Mouse (Mus musculus) intestine, embryonic 15.5 days (tissue): ENCODE measurements around the gene Lama5. TPM values are rescaled to one million over a fixed set of nuclear protein-coding genes. Genes with fewer than 3 reads are reported as not detected.

Experiments used
- ATAC-seq: fragments of 200-750 bp; cut with Nextera tagmentation; 2 replicates; pipeline ENCODE4 v1.8.0; 2017; ENCODE audit warnings: moderate TSS enrichment, moderate library complexity
- H3K27ac ChIP-seq: fragments of 300-500 bp; sonication (generic); 2 replicates; pipeline ENCODE4 v1.5.1; 2015; ENCODE audit warnings: mild to moderate bottlenecking, inconsistent platforms
- H3K27me3 ChIP-seq: fragments of 300-500 bp; sonication (generic); replicated peaks from 2 replicates; pipeline ENCODE4 v1.6.1; 2015; ENCODE audit warnings: inconsistent platforms
- H3K36me3 ChIP-seq: fragments of 300-500 bp; sonication (generic); 2 replicates; pipeline ENCODE4 v1.6.1; 2015; ENCODE audit warnings: inconsistent platforms
- H3K4me1 ChIP-seq: fragments of 300-500 bp; sonication (generic); replicated peaks from 2 replicates; pipeline ENCODE4 v1.6.1; 2015; ENCODE audit warnings: inconsistent platforms
- H3K4me2 ChIP-seq: fragments of 300-500 bp; sonication (generic); replicated peaks from 2 replicates; pipeline ENCODE4 v1.6.1; 2015; ENCODE audit warnings: mild to moderate bottlenecking, inconsistent platforms
- H3K4me3 ChIP-seq: fragments of 300-500 bp; sonication (generic); replicated peaks from 2 replicates; pipeline ENCODE4 v1.5.1; 2015; ENCODE audit warnings: inconsistent platforms
- H3K9ac ChIP-seq: fragments of 300-500 bp; sonication (generic); 2 replicates; pipeline ENCODE4 v1.6.1; 2015; ENCODE audit warnings: inconsistent platforms
- H3K9me3 ChIP-seq: fragments of 300-500 bp; sonication (generic); 2 replicates; pipeline ENCODE4 v1.6.1; 2016; ENCODE audit warnings: inconsistent platforms
- WGBS: fragments of 180-500 bp; shearing (Covaris S2); methylation state at CpG from one replicate; pipeline ENCODE4 v1.1.7; 2015; 5-methylcytosine and 5-hydroxymethylcytosine counted together
- polyA plus RNA-seq: library from polyadenylated mRNA; unstranded; fragments of >200 nt; fragmentation: Nextera tagmentation; extraction: Ambion mirVana; gene quantifications from 2 replicates; pipeline ENCODE4 v1.2.1, GENCODE M21; 2015

Lama5 gene
- polyA plus RNA-seq, 1 experiment from 2014 or later: 30.9 TPM

DNA sequence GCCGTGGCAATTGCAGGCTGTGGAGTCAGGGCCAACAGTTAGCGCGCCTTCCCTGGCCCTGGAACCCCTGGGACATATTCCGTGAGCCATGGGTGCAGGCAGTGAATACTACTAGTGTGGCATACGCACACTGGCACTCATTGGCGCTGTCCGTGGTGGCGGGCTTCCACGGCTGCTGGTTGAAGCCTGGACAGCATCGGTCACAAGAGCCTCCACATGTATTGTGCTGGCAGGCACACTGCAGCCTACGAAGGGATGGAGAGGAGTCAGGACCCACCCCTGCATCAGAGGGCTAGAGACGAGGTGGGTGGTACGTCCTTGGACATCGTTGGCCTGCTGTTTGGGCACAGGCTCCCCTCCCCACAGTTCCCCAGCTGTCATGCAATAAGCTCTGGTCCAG lies 23.4 kb downstream of the Lama5 start:
- H3K27ac ChIP-seq: no peak overlapping the region
- ATAC-seq: no peak
- H3K9me3 ChIP-seq: no peaks in the 10 kb centered on the region
- no peaks in the 10 kb centered on the region for H3K4me1 ChIP-seq
- H3K27me3 ChIP-seq: no peaks in the 10 kb centered on the region
- no peak overlapping the region for H3K4me3 ChIP-seq
- peaks cover under 1% of the 10 kb centered on the region; the same call in 1 of the 2 replicates for H3K36me3 ChIP-seq
- H3K9ac ChIP-seq: no peak overlapping the region
- H3K4me2 ChIP-seq: no peak overlapping the region
- WGBS: 89% methylated on average over 14 of the region's 14 CpGs

DNA sequence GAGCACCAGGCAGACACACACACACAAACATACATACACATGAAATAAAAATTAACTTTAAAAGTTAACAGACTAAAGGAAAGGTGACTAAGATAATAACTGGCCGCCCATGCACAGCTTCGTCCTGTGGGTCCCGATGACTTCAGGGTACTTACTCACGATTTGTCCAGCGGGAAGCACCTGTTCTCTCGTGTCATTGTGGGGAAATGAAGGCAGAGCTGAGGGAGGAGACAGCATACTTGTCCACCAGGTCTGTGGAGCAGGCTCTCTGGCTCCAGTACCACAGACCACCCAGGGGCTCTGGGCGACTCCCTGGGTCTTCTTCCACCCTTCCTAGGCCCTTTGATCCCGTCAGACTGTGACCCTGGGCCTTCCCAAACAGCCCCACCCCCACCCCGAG lies 24.4 kb downstream of the Lama5 start:
- peaks cover 2% of the 10 kb centered on the region; the same call in 1 of the 2 replicates for H3K36me3 ChIP-seq
- no peaks in the 10 kb centered on the region for H3K9me3 ChIP-seq
- H3K27me3 ChIP-seq: no peaks in the 10 kb centered on the region
- H3K9ac ChIP-seq: no peak overlapping the region
- H3K27ac ChIP-seq: no peak overlapping the region
- no peak overlapping the region for H3K4me3 ChIP-seq
- no peak overlapping the region for H3K4me2 ChIP-seq
- no peak for ATAC-seq
- no peaks in the 10 kb centered on the region for H3K4me1 ChIP-seq
- WGBS: 73% methylated on average over 9 of the region's 9 CpGs

DNA sequence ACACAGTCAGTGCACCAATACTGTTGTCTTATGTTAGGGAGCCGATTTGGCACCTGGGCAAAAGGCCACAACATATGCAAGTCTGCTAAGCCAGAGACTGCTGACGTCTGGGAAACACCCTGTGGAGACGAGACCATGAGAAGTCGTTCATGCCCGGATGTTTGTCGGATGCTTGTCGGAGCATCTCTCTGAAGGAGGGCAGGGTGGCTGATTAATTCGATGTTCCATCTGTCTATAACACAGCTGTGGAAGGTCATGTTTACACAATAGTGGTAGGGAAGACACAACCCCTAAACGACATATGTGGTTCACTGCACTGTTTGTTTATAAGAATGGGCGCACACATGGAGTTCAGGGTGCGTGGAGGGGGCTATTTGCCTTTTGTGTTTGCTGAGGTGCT lies 25.0 kb downstream of the Lama5 start:
- H3K4me2 ChIP-seq: no peak overlapping the region
- no peak for ATAC-seq
- H3K9me3 ChIP-seq: no peaks in the 10 kb centered on the region
- no peaks in the 10 kb centered on the region for H3K27me3 ChIP-seq
- no peak overlapping the region for H3K4me3 ChIP-seq
- no peak overlapping the region for H3K9ac ChIP-seq
- H3K4me1 ChIP-seq: no peaks in the 10 kb centered on the region
- peaks cover 2% of the 10 kb centered on the region; the same call in 1 of the 2 replicates for H3K36me3 ChIP-seq
- 0 out of 2 replicates have a peak overlapping the region, but pooled peaks have one; percentile 9 for H3K27ac ChIP-seq
- 52% methylated on average over 11 of the region's 11 CpGs for WGBS

DNA sequence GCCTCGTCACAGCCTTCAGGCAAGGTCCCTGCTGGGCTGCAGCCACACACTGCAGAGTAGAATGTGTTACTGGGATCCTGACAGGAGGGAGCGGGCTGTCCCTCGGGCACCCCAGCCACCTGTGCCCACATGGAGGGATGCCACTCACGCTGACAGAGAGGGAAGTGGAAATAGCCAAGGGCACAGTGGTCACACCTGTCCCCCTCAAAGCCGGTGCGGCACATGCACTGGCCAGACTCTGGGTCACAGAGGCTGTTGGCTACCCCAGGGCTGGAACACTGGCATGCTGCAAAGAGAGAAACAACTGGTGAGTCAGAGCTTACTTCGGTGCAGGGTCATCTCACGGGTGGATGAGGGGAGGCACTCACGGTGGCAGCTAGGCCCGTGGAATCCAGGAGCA lies 26.9 kb downstream of the Lama5 start:
- Histone ChIP-seq H3K4me2 (no peak overlapping the region), H3K27me3 (no peaks in the 10 kb centered on the region), H3K27ac (no peak overlapping the region), H3K36me3 (peaks cover 2% of the 10 kb centered on the region; the same call in 1 of the 2 replicates), H3K4me1 (no peaks in the 10 kb centered on the region), H3K4me3 (no peak overlapping the region), H3K9me3 (no peaks in the 10 kb centered on the region), H3K9ac (no peak overlapping the region)
- 94% methylated on average over 10 of the region's 10 CpGs for WGBS
- no peak for ATAC-seq

DNA sequence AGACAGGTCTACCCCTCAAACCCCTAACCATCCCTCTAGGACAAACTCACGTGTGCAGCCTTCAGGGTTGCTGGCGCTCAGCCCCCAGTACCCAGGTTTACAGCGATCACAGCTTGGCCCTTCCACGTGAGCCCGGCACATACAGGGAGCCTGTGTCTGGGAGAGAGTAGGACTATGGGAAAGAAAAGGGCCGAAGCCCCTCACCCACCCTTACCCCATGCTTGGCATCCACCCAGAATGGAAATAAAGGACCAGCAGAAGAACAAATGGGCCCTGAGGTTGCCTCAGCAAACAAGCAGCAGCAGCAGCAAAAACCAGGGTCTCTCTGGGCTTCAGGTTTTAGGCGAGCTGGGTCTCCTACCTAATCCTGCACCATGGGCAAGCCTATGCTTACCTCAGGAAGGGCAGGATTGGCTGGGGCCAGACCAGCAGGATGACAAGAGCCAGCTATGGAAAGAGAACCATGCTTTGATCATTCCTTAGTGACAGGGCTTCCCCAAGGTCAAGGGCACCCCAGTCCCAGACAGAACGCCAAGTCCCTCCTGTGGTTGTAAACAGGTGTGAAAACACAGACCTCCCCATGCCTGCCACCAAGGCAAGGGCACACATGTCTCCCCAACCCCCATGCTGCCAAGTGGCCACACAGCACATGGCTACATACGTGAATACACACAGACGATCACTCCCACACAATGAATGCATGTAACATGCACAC lies 28.2 kb downstream of the Lama5 start:
- Histone ChIP-seq H3K4me3 (no peak overlapping the region), H3K9ac (no peak overlapping the region), H3K36me3 (peaks cover 2% of the 10 kb centered on the region; the same call in 1 of the 2 replicates), H3K4me1 (no peaks in the 10 kb centered on the region), H3K27ac (no peak overlapping the region), H3K27me3 (no peaks in the 10 kb centered on the region), H3K9me3 (no peaks in the 10 kb centered on the region), H3K4me2 (no peak overlapping the region)
- no peak for ATAC-seq
- 88% methylated on average over 10 of the region's 10 CpGs for WGBS

DNA sequence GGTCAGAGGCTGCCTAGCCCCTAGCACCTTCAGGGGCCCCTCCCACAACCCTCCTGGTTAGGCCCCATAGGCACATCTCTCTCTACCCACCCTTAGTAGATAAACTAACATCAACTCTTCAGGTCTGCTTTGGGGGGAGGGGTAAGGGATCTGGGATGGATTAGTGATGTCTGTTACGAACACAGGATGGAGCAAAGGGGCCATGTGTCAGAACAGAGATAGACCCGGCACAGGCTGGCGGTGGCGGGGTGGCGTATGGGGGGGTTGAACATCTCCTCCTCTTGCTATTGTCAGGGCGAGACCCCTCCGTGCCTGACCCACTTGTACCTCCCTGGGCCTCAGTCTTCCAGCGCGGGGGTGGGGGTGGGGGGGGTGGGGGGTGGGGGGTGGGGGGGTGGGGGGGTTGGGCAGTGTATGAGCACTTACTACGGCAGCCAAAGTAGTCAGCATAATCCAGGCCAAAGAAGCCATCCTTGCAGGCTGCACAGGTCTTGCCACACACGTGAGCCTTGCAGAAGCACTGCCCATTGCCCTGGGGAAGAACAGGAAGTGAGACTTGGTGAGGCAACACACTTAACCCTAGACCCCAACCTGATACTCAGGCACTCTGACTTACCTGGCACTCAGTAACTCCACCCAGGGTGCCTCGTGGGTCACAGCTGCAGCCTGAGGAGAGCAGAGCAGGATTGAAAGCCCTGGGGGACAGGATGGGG lies 28.9 kb downstream of the Lama5 start:
- no peaks in the 10 kb centered on the region for H3K4me1 ChIP-seq
- no peak overlapping the region for H3K4me2 ChIP-seq
- no peaks in the 10 kb centered on the region for H3K27me3 ChIP-seq
- H3K36me3 ChIP-seq: peaks cover 2% of the 10 kb centered on the region; the same call in 1 of the 2 replicates
- H3K4me3 ChIP-seq: no peak overlapping the region
- H3K9me3 ChIP-seq: no peaks in the 10 kb centered on the region
- no peak overlapping the region for H3K27ac ChIP-seq
- 74% methylated on average over 12 of the region's 12 CpGs for WGBS
- no peak for ATAC-seq
- H3K9ac ChIP-seq: no peak overlapping the region

DNA sequence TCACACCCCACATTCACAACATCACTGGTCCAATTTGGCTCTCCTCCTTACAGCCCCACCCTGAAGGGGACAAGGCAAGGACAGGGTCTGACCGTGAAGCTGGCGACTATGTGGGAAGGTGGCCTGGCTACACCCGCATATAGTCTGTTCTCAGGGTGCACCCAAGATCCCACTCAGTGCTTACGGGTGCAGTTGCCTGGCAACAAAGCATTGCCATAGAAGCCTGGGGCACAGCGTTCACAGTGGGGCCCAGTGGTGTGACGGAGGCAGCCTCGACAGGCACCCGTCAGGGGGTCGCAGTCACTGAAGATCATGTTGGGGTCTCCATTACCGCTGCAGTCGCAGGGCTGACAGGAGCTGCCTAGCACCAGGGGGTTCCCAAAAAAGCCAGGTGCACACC lies 38.3 kb downstream of the Lama5 start:
- H3K9me3 ChIP-seq: no peaks in the 10 kb centered on the region

DNA sequence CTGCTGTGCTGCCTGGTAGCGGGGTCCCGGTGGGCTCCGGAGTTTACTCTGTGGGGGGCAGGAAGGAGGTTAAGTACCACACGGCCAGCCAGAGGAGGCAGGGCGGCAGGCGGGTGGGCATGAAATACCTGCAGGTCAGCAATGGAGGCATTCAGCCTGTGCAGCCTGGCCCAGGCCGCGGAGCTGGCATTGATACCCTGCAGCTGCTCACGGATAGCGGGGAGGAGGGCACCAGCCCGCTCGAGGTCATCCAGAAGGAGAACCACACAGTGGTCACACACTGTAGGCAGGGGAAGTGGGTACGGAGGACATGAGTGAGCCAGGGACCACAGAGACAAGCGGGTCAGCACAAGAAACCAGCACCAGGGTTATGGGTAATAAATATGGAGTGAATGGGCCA lies 40.0 kb downstream of the Lama5 start:
- no peak overlapping the region for H3K4me3 ChIP-seq
- no peak overlapping the region for H3K9ac ChIP-seq
- ATAC-seq: no peak
- no peaks in the 10 kb centered on the region for H3K4me1 ChIP-seq
- H3K27me3 ChIP-seq: no peaks in the 10 kb centered on the region
- WGBS: 92% methylated on average over 14 of the region's 14 CpGs
- no peak overlapping the region for H3K27ac ChIP-seq
- 0 out of 2 replicates have a peak, but pooled peaks cover 17% of the 10 kb centered on the region for H3K36me3 ChIP-seq
- no peaks in the 10 kb centered on the region for H3K9me3 ChIP-seq
- H3K4me2 ChIP-seq: no peak overlapping the region

More for the DNA sequence above, 38.3 kb downstream of the Lama5 start:
- WGBS: 90% methylated on average over 11 of the region's 11 CpGs
- Histone ChIP-seq H3K27me3 (no peaks in the 10 kb centered on the region), H3K4me1 (no peaks in the 10 kb centered on the region), H3K4me3 (no peak overlapping the region), H3K4me2 (no peak overlapping the region), H3K36me3 (0 out of 2 replicates have a peak, but pooled peaks cover 13% of the 10 kb centered on the region), H3K27ac (no peak overlapping the region), H3K9ac (no peak overlapping the region)
- no peak for ATAC-seq

DNA sequence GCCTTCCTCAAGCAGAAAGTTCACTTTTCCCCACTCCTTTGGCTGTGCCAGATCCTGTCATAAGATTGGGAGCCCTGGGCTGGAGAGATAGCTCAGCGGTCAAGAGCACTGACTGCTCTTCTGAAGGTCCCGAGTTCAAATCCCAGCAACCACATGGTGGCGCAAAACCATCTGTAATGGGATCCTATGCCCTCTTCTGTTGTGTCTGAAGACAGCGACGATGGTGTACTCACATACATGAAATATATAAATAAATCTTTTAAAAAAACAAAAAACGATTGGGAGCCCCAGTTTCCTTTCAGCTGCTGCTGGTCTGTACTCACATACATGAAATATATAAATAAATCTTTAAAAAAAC lies 40.9 kb downstream of the Lama5 start:
- H3K36me3 ChIP-seq: 0 out of 2 replicates have a peak, but pooled peaks cover 18% of the 10 kb centered on the region
- no peaks in the 10 kb centered on the region for H3K4me1 ChIP-seq
- H3K27me3 ChIP-seq: no peaks in the 10 kb centered on the region
- no peak overlapping the region for H3K9ac ChIP-seq
- ATAC-seq: no peak
- no peak overlapping the region for H3K27ac ChIP-seq
- H3K4me2 ChIP-seq: no peak overlapping the region
- H3K9me3 ChIP-seq: no peaks in the 10 kb centered on the region
- no peak overlapping the region for H3K4me3 ChIP-seq
- WGBS: 78% methylated on average over 6 of the region's 6 CpGs

DNA sequence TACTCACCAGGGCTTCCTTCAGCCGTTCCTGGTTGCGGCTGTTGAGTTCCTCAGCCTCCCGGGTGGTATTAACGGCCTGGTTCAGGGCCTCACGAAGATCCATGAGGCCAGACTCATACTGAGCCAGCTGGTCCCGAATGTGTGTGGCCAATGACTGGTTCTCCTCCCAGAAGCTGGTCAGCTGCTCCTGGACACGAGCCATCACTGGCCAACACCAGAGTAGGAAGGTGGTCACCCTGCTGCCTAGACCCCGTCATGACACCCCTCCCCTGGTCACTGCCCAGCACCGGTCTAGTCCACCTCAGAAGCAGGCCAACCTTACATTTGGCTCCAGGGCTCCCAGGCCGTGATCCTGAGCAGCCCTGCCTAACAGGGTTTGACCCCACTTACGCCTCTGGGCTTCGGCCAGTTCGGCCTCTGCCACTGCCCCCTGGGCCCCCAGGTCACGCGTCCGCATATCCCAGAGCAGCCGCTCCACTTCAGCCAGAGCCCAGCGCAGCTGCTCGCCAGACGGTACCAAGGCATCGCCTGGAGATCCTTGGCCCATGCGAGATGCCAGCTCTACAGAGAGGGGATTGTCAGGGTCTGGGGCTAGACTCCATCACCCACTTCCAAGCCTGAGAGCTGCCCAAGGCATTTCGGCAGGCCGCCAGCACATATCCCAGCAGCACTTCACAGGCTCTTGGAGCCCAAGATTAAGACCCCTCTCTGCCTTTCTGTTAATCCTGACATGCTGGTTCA lies 41.5 kb downstream of the Lama5 start:
- ATAC-seq: no peak
- Histone ChIP-seq H3K4me2 (no peak overlapping the region), H3K4me3 (no peak overlapping the region), H3K27ac (no peak overlapping the region), H3K4me1 (no peaks in the 10 kb centered on the region), H3K9ac (no peak overlapping the region), H3K36me3 (peaks cover 22% of the 10 kb centered on the region; the same call in 1 of the 2 replicates), H3K27me3 (no peaks in the 10 kb centered on the region), H3K9me3 (no peaks in the 10 kb centered on the region)
- WGBS: 82% methylated on average over 24 of the region's 24 CpGs

DNA sequence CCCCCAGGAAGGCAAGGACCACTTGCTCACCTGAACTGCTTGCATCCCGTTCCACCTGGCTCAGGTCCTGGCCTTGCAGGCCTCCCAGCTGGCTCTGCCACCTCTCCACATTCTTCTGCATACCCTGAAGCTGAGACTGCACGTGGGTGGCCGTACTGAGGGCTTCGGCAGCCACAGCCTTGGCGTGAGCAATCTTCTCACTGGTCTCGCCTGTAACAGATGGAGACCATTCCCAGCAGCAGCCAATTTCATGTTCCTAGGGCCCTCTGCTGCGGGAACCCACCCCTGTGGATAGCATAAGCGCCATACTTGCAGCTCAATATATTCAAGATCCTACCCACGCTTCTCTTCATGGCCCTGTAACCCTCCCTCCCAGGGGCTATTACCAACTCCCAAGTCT lies 44.1 kb downstream of the Lama5 start:
- no peak for ATAC-seq
- H3K27ac ChIP-seq: no peak overlapping the region
- WGBS: 86% methylated on average over 9 of the region's 9 CpGs
- no peaks in the 10 kb centered on the region for H3K4me1 ChIP-seq
- no peak overlapping the region for H3K4me3 ChIP-seq
- H3K9me3 ChIP-seq: no peaks in the 10 kb centered on the region
- H3K36me3 ChIP-seq: peaks cover 43% of the 10 kb centered on the region
- no peak overlapping the region for H3K4me2 ChIP-seq
- no peaks in the 10 kb centered on the region for H3K27me3 ChIP-seq
- H3K9ac ChIP-seq: no peak overlapping the region

DNA sequence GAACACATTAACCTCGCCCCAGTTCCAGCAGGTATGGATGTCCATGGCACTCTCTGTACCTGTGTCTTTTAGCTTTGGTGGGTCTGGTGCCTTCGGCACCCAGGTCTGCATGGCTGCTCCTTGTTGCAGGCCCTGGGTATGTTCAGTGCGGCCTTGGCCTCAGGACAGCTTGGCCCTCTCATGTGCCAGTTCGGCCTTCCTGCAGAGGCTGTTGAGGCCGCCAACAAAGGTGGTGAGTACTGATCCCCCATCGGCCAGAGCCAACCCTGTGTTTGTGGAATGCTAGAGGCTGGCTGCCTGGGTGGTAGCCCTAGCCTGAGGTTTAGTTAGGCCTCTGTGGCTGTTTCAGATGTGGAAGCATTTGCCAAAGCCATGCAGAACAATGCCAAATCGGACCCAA lies 49.9 kb downstream of the Lama5 start:
- no peak for ATAC-seq
- Histone ChIP-seq H3K27ac (no peak overlapping the region), H3K27me3 (no peaks in the 10 kb centered on the region), H3K4me1 (peaks cover 19% of the 10 kb centered on the region), H3K36me3 (peaks cover 46% of the 10 kb centered on the region), H3K9ac (no peak overlapping the region), H3K4me2 (no peak overlapping the region), H3K9me3 (no peaks in the 10 kb centered on the region), H3K4me3 (no peak overlapping the region)
- 89% methylated on average over 7 of the region's 7 CpGs for whole genome bisulfite sequencing
